Mouse (Mus musculus) small intestine, adult 2 months (tissue): Measurements from ENCODE around the gene Noto. TPM values are rescaled to one million over a fixed set of nuclear protein-coding genes. Genes with fewer than 3 reads are reported as not detected.

Source experiments
- H3K27ac ChIP-seq: fragments of 200-500 bp; 2 replicates; pipeline ENCODE4 v1.5.1; 2012; ENCODE audit warnings: low read depth, low read length, control low read depth, inconsistent platforms; ENCODE audit not compliant: insufficient read depth
- H3K27me3 ChIP-seq: fragments of 200-500 bp; 2 replicates; pipeline ENCODE4 v1.6.1; 2012; ENCODE audit warnings: mild to moderate bottlenecking, moderate library complexity, low read length, inconsistent platforms; ENCODE audit not compliant: control insufficient read depth, insufficient read depth
- H3K36me3 ChIP-seq: fragments of 200-500 bp; 2 replicates; pipeline ENCODE4 v1.6.1; 2012; ENCODE audit warnings: mild to moderate bottlenecking, low read length, control low read depth, inconsistent platforms; ENCODE audit not compliant: control insufficient read depth, insufficient read depth
- H3K4me1 ChIP-seq: fragments of 200-500 bp; 2 replicates; pipeline ENCODE4 v1.6.1; 2012; ENCODE audit warnings: low read length, inconsistent platforms, mixed read lengths; ENCODE audit not compliant: control insufficient read depth, insufficient read depth, insufficient read length
- H3K4me3 ChIP-seq: fragments of 200-500 bp; 2 replicates; pipeline ENCODE4 v1.5.1; 2012; ENCODE audit warnings: low read depth, mild to moderate bottlenecking, control low read depth, inconsistent platforms, low read length, moderate library complexity
- CTCF ChIP-seq: fragments of 200-500 bp; IDR thresholded peaks from 2 replicates; pipeline ENCODE4 v1.5.1; 2012; ENCODE audit warnings: low read depth, mild to moderate bottlenecking, control low read depth, inconsistent platforms, low read length, moderate library complexity, mixed read lengths; ENCODE audit not compliant: insufficient replicate concordance, insufficient read length; ENCODE audit errors: extremely low read depth
- POLR2A ChIP-seq: fragments of 200-500 bp; IDR thresholded peaks from 2 replicates; pipeline ENCODE4 v1.6.1; 2012; ENCODE audit warnings: low read depth, mild to moderate bottlenecking, control low read depth, inconsistent platforms, low read length, moderate library complexity
- WGBS: fragments of 180-500 bp; shearing (Covaris S2); methylation state at CpG from one replicate; pipeline ENCODE4 v1.1.7; 2018; 5-methylcytosine and 5-hydroxymethylcytosine counted together
- polyA plus RNA-seq: library from polyadenylated mRNA; depleted of rRNA; stranded (reverse); fragments of >200 nt; gene quantifications from 2 replicates; pipeline ENCODE4 v1.2.3, GENCODE M21; 2012; rRNA removed

Noto gene
- polyA plus RNA-seq, 1 experiment: not detected

GRCm38 (mm10) chr6:85475581-85475980 lies 51.9 kb downstream of the Noto start:
- Histone ChIP-seq H3K27ac (no peak overlapping the region), H3K27me3 (no peaks in the 10 kb centered on the region), H3K4me1 (no peaks in the 10 kb centered on the region), H3K36me3 (no peaks in the 10 kb centered on the region), H3K4me3 (no peak overlapping the region)
- no peak for TF ChIP-seq POLR2A
- no peak for TF ChIP-seq CTCF
- WGBS: 49% methylated on average over 3 of the region's 3 CpGs

- 39% methylated on average over 10 of the region's 10 CpGs for WGBS
- Histone ChIP-seq H3K4me1 (no peaks in the 10 kb centered on the region), H3K4me3 (no peak overlapping the region), H3K27ac (no peak overlapping the region), H3K36me3 (no peaks in the 10 kb centered on the region), H3K27me3 (no peaks in the 10 kb centered on the region)
- TF ChIP-seq CTCF (peak; percentile 50; the same call in 1 of the 2 replicates), POLR2A (no peak)
These were observed 53.8 kb downstream of the Noto start for GRCm38 (mm10) chr6:85477366-85477917.

- TF ChIP-seq CTCF (no peak), POLR2A (no peak)
- Histone ChIP-seq H3K27me3 (no peaks in the 10 kb centered on the region), H3K4me1 (no peaks in the 10 kb centered on the region), H3K4me3 (no peak overlapping the region), H3K27ac (no peak overlapping the region), H3K36me3 (no peaks in the 10 kb centered on the region)
- WGBS: 48% methylated on average over 14 of the region's 14 CpGs
These were observed 54.7 kb downstream of the Noto start for GRCm38 (mm10) chr6:85478416-85478815.

Other genes with a start within 250 kb of the Noto start
- gene Emx1, start 236.4 kb upstream of the Noto start, polyA plus RNA-seq: not detected in 2 replicates
- gene Sfxn5, start 90.5 kb upstream of the Noto start, polyA plus RNA-seq: 0.63 and 1.0 TPM in 2 replicates
- 3.0 and 3.8 TPM in 2 replicates for gene Rab11fip5, start 49.3 kb upstream of the Noto start, polyA plus RNA-seq
- 6.8 and 9.5 TPM in 2 replicates for gene Smyd5, start 8.1 kb downstream of the Noto start, polyA plus RNA-seq
- 39.1 and 69.7 TPM in 2 replicates for gene Cct7, start 27.6 kb downstream of the Noto start, polyA plus RNA-seq
- 10.9 and 15.9 TPM in 2 replicates for gene Pradc1, start 28.1 kb downstream of the Noto start, polyA plus RNA-seq
- 0.19 and 0.22 TPM in 2 replicates for gene Fbxo41, start 79.1 kb downstream of the Noto start, polyA plus RNA-seq
- gene Egr4, start 89.7 kb downstream of the Noto start, polyA plus RNA-seq: not detected in 2 replicates
- gene Alms1, start 163.6 kb downstream of the Noto start, polyA plus RNA-seq: 0.10 and 0.22 TPM in 2 replicates